Comparison of ENCODE assay signal across 17 mouse cellular contexts in the genomic region with DNA sequence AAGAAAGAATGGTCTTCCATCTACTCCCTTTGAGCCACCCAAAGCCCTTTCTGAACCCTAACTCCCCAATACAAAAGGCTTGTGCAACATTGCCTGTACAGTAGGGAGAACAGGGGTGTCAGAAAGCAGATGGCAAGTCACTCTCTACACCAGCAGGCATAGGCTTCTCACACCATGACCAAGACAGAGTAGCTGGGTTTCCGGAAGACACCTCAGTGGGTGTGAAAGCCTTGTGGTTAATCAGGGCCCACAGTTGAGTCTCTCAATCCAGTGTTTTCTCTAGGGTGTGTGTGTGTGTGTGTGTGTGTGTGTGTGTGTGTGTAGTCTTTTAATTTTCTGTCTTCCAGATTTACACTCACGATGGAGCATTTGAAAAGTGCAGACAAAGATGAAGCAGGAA.
"Had no signal": no experiment of that assay in that cellular context is flagged by ENCODE, and none has a peak within 500 bp of the region (broad histone marks: within the 10 kb centered on the region; RNA-seq: fewer than 3 reads in every experiment).

No protein-coding gene starts in this region.

- H3K9me3 ChIP-seq: limb, embryonic 10.5 days; liver, embryonic 15.5 days; midbrain, embryonic 15.5 days; neural tube, embryonic 15.5 days; stomach, embryonic 15.5 days had no signal

- ATAC-seq: lung, postnatal 0 days; midbrain, embryonic 15.5 days had no signal

- DNase-seq: kidney, adult 11 months; kidney, postnatal 10 days; kidney, postnatal 4 days; lung, adult 2 months; lung, postnatal 4 days; right cerebral cortex, postnatal 4 days; spleen, adult 18-20 months; thymus, postnatal 14 days had no signal

- H3K27me3 ChIP-seq: liver, embryonic 15.5 days; midbrain, embryonic 15.5 days; neural tube, embryonic 15.5 days; stomach, embryonic 15.5 days had no signal

- H3K4me3 ChIP-seq: limb, embryonic 10.5 days; liver, embryonic 15.5 days; megakaryocyte, embryonic 14.5 days; midbrain, embryonic 15.5 days; neural tube, embryonic 15.5 days; stomach, embryonic 15.5 days had no signal

- H3K27ac ChIP-seq: limb, embryonic 10.5 days; liver, embryonic 15.5 days; midbrain, embryonic 15.5 days; neural tube, embryonic 15.5 days; stomach, embryonic 15.5 days had no signal

- H3K4me2 ChIP-seq: liver, embryonic 11.5 days; liver, embryonic 15.5 days; midbrain, embryonic 11.5 days; midbrain, embryonic 15.5 days; neural tube, embryonic 15.5 days; stomach, embryonic 15.5 days had no signal

- H3K36me3 ChIP-seq: limb, embryonic 10.5 days; liver, embryonic 15.5 days; midbrain, embryonic 15.5 days; neural tube, embryonic 15.5 days; stomach, embryonic 15.5 days had no signal

- H3K9ac ChIP-seq: liver, embryonic 15.5 days; midbrain, embryonic 15.5 days; neural tube, embryonic 15.5 days; stomach, embryonic 15.5 days had no signal
